Mouse (Mus musculus): ENCODE data around the gene Dand5. TPM values are rescaled to one million over a fixed set of nuclear protein-coding genes. Genes with fewer than 3 reads are reported as not detected.
A peak's percentile ranks its signal among the peaks of the same experiment; 100 is the strongest.

The Dand5 gene
- polyA plus RNA-seq, 1 experiment = 27.1 TPM

DNA sequence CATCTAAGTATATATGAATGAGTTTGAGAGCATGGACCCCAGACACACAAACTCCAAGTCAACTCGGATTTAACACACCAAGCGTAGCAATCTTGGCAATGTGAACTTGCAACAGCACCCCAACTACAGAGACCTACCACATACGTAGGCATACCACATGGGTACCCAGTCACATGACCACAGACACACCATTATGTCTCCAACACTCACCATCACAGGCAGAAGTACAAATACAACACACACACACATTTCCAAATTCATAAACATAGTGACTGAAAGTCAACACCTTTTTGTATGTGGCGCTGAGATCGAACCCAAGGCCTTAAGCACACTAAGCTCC lies 12.7 kb downstream of the Dand5 start:
- no peaks in the 10 kb centered on the region for H3K27me3 ChIP-seq (ENCODE audit: control insufficient read depth, insufficient read depth, low read length)

DNA sequence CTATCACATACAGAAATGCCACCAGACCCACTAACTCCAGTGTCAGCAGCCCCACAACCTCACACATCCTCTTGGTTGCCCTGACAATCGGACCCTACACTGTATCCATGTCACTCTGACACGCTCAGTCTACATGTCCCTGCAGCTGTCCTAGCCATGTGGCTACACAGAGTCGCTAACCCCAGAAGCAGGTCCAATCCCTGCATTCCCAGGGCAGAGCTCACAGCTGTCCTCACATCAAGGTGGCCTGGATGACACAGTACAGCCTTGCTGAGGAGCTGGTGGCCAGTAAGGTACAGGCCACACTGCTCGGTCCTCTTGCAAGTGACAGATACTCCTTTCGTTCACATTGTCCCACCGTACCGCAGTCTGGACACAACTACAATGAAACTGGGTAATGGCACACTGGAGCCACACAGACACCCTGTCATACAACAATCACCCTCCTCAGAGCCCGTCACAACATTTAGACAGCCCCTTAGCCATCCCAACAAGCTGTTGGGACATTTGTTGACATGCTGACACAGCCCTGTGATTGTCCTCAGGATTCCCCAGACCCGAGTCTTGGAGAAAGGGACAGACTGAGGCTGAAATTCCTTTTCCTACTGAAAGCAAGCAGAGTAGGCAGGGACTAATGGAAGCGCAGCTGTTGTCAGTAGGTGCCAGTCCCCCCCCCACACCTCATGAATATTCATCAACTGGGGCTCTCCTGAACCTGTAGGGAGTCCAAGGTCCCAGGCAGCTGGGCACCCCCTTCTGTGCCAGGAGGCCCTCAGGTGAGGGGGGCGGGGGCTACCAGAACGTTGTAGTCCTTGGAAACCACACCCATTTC lies 13.3 kb downstream of the Dand5 start:
- no peaks in the 10 kb centered on the region for H3K27me3 ChIP-seq (ENCODE audit: control insufficient read depth, insufficient read depth, low read length)

More for the DNA sequence above, 12.7 kb downstream of the Dand5 start:
- Histone ChIP-seq H3K4me1 (ENCODE audit: control insufficient read depth, insufficient read depth, low read length) (peaks cover 3% of the 10 kb centered on the region), H3K4me3 (ENCODE audit: control insufficient read depth, low read depth, low read length) (peak overlapping the region; percentile 75), H3K36me3 (ENCODE audit: control insufficient read depth, insufficient read depth, low read length) (no peaks in the 10 kb centered on the region), H3K27ac (ENCODE audit: control insufficient read depth, insufficient read depth, low read depth, low read length) (no peak overlapping the region)
- TF ChIP-seq POLR2A (IDR thresholded peaks at IDR 0.05; ENCODE audit: control insufficient read depth, low read depth, low read length) = no peak
- no peak for TF ChIP-seq CTCF (IDR thresholded peaks at IDR 0.05; ENCODE audit: control insufficient read depth, insufficient read depth, insufficient replicate concordance, low read depth, low read length)

DNA sequence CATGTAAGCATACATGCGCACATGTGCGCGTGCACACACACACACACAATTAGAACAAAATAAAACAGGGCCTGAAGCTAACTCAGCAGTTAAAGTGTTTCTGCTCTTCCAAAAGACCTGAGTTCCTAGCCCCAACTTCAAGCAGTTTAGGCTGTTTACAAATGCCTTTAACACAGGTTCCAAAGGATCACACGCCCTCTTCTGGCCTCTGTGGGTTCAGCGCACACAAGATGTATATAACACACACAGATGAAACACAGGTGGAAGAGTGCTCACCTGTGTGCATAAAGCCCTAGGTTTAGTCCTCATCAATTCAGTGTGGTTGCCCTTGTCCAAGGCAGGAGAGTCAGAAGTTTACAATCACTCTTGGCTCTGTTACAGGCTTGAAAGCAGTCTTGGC lies 16.6 kb downstream of the Dand5 start:
- Histone ChIP-seq H3K4me3 (ENCODE audit: control insufficient read depth, low read depth, low read length) (no peak overlapping the region), H3K4me1 (ENCODE audit: control insufficient read depth, insufficient read depth, low read length) (no peaks in the 10 kb centered on the region; the same call in 1 of the 2 replicates), H3K27ac (ENCODE audit: control insufficient read depth, insufficient read depth, low read depth, low read length) (no peak overlapping the region), H3K36me3 (ENCODE audit: control insufficient read depth, insufficient read depth, low read length) (no peaks in the 10 kb centered on the region), H3K27me3 (ENCODE audit: control insufficient read depth, insufficient read depth, low read length) (no peaks in the 10 kb centered on the region)
- no peak for TF ChIP-seq CTCF (IDR thresholded peaks at IDR 0.05; ENCODE audit: control insufficient read depth, insufficient read depth, insufficient replicate concordance, low read depth, low read length)
- TF ChIP-seq POLR2A (IDR thresholded peaks at IDR 0.05; ENCODE audit: control insufficient read depth, low read depth, low read length) = no peak

More for the DNA sequence above, 13.3 kb downstream of the Dand5 start:
- Histone ChIP-seq H3K4me1 (ENCODE audit: control insufficient read depth, insufficient read depth, low read length) (no peaks in the 10 kb centered on the region; the same call in 1 of the 2 replicates), H3K27ac (ENCODE audit: control insufficient read depth, insufficient read depth, low read depth, low read length) (no peak overlapping the region), H3K4me3 (ENCODE audit: control insufficient read depth, low read depth, low read length) (peak overlapping the region; percentile 75), H3K36me3 (ENCODE audit: control insufficient read depth, insufficient read depth, low read length) (no peaks in the 10 kb centered on the region)
- TF ChIP-seq POLR2A (IDR thresholded peaks at IDR 0.05; ENCODE audit: control insufficient read depth, low read depth, low read length) (no peak), CTCF (IDR thresholded peaks at IDR 0.05; ENCODE audit: control insufficient read depth, insufficient read depth, insufficient replicate concordance, low read depth, low read length) (no peak; the same call in 1 of the 2 replicates)

DNA sequence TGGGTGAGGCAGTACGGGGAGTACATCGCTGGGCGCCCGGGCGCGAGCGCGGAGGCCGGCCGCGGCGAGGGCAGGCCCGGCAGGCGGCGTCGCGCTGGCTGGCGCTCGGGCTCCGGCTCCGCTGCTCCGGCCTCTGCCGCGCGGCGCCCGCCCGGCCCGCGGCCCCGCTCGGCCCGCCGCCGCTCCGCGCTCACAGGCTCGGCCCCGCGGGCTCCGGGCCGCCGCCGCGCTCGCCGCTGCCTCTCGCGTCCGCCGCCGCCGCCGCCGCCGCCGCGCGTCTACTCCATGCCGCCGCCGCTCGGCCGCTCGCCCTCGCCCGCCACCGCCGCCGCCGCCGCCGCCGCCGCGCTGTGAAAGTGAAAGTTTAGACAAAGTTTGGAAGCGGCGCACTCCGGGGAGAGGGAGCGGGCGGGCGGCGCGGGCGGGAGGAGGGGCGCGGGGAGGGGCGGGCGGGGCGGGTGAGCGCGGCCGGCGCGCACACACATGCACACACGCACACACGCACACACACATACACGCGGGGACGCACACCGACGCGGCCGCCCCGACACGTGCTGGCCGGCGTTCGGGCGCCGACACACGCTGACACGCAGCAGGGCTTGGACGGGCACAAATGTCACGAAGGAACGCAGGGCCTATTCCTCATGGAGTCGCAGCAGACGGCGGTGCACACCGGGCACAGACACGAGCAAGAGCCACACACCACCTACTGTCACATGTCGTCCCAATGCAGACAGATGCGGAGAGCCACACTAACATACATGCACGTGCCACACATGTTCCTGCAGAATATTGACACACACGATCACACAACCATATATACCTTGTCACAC lies 22.4 kb downstream of the Dand5 start, which contains the start of gene Nfix:
Gene Nfix (minus strand): TSS at position 346 of the 833 bp plus-strand sequence.
- no peak for TF ChIP-seq CTCF (IDR thresholded peaks at IDR 0.05; ENCODE audit: control insufficient read depth, insufficient read depth, insufficient replicate concordance, low read depth, low read length)
- no peak for TF ChIP-seq POLR2A (IDR thresholded peaks at IDR 0.05; ENCODE audit: control insufficient read depth, low read depth, low read length)
- Histone ChIP-seq H3K4me1 (ENCODE audit: control insufficient read depth, insufficient read depth, low read length) (peaks cover 7% of the 10 kb centered on the region), H3K27ac (ENCODE audit: control insufficient read depth, insufficient read depth, low read depth, low read length) (peak within 1 kb of the TSS; percentile 28; the same call in 1 of the 2 replicates), H3K4me3 (ENCODE audit: control insufficient read depth, low read depth, low read length) (peak within 1 kb of the TSS; percentile 75), H3K27me3 (ENCODE audit: control insufficient read depth, insufficient read depth, low read length) (no peaks in the 10 kb centered on the region), H3K36me3 (ENCODE audit: control insufficient read depth, insufficient read depth, low read length) (no peaks in the 10 kb centered on the region)

DNA sequence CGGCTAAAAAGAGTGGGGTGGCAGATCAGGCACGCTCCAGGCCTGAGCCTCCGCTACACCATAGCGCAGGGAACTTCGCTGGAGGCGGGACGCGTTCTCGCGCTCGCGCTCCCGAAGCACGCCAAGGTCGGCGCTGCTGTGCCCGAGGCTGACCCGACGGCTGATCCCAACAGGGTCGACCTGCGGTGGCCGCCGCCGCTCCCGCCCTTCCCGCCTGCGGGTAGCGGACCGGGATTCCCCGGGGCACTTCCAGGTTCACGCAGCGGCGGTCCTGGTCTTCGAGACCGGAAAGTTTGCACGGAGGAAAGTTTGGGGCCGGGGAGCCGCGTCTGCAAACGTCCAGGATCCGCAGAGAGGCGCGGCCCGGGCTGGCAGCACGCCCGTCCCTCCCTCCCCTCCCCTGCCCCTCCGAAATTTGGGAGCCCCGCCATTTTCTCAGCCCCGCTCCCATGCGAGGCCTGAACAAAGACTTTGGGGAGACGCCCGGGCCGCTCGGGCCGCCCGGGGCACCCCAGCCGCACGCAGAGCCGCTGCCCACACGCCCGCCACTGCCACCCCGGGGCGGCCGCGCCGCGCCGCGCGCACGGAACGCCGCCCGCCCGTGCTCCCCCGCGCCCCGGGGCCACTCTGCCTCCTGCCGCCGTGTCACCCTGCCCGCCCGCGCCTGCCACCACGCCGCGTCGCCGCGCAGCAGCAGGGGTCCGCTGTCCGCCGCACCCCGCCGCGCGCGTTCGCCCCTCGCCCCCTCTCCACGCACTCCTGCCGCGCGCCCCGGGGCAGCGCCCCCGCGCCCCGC lies 23.3 kb downstream of the Dand5 start:
- TF ChIP-seq CTCF (IDR thresholded peaks at IDR 0.05; ENCODE audit: control insufficient read depth, insufficient read depth, insufficient replicate concordance, low read depth, low read length) (no peak), POLR2A (IDR thresholded peaks at IDR 0.05; ENCODE audit: control insufficient read depth, low read depth, low read length) (no peak)
- H3K4me1 ChIP-seq (ENCODE audit: control insufficient read depth, insufficient read depth, low read length) = peaks cover 7% of the 10 kb centered on the region
- peak overlapping the region; percentile 70 for H3K4me3 ChIP-seq (ENCODE audit: control insufficient read depth, low read depth, low read length)
- H3K27ac ChIP-seq (ENCODE audit: control insufficient read depth, insufficient read depth, low read depth, low read length) = peak overlapping the region; percentile 28; the same call in 1 of the 2 replicates
- no peaks in the 10 kb centered on the region for H3K36me3 ChIP-seq (ENCODE audit: control insufficient read depth, insufficient read depth, low read length)
- H3K27me3 ChIP-seq (ENCODE audit: control insufficient read depth, insufficient read depth, low read length) = no peaks in the 10 kb centered on the region

DNA sequence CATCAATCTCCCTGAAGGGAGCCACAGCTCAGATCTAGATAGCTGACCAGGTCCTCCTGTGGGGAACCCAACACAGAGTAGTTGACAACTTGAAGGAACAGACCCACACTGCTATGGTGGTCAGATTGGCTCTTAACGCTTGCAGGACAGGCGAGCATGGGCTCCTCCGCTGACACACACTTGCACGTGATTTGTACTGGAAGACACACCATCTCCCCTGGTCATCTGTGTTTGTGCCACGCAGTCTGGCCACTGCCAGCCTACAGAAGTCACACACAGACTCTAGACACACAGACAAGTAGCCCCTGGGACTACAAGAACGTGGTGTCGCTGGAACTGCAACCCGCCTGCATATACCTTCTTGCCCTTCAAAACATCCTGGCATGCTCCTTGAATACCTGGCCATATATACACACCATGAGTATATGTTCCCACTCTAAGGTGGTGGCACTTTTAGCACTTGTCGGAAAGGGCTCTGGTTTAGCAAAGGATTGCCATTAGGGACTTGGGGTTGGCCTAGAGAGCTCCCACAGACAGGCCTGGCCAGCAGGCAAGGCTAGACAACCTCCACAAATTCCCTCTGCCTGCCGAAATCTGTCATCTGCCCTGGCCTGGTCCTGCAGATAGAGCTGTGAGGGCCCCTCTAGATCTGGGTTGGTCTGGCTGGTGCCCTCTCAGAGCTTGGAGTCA lies 24.0 kb downstream of the Dand5 start:
- TF ChIP-seq POLR2A (IDR thresholded peaks at IDR 0.05; ENCODE audit: control insufficient read depth, low read depth, low read length) = no peak
- no peak for TF ChIP-seq CTCF (IDR thresholded peaks at IDR 0.05; ENCODE audit: control insufficient read depth, insufficient read depth, insufficient replicate concordance, low read depth, low read length)
- Histone ChIP-seq H3K36me3 (ENCODE audit: control insufficient read depth, insufficient read depth, low read length) (no peaks in the 10 kb centered on the region), H3K27me3 (ENCODE audit: control insufficient read depth, insufficient read depth, low read length) (no peaks in the 10 kb centered on the region), H3K4me1 (ENCODE audit: control insufficient read depth, insufficient read depth, low read length) (peaks cover 7% of the 10 kb centered on the region), H3K4me3 (ENCODE audit: control insufficient read depth, low read depth, low read length) (peak overlapping the region; percentile 70), H3K27ac (ENCODE audit: control insufficient read depth, insufficient read depth, low read depth, low read length) (no peak overlapping the region)

All from testis, adult 2 months (tissue).